Mouse (Mus musculus) megakaryocyte progenitor cell, adult 5-6 weeks (primary cell): ENCODE results near the gene Sos2. TPM values are rescaled to one million over a fixed set of nuclear protein-coding genes. Genes with fewer than 3 reads are reported as not detected.
A peak's percentile ranks its signal among the peaks of the same experiment; 100 is the strongest.
"Not testable (repeated sequence)": the region's sequence is repeated elsewhere in the genome, so short reads cannot be mapped to it uniquely, and the experiment has no call there.

Experiments
- ATAC-seq: replicated peaks from 2 replicates; pipeline ENCODE4 v1.8.0; 2016; ENCODE audit warnings: mild to moderate bottlenecking, moderate TSS enrichment, inconsistent platforms; ENCODE audit not compliant: poor library complexity
- total RNA-seq, 2 experiments: library from RNA; stranded (forward) in 1 of 2; stranded (reverse) in 1 of 2; fragments of 157-497, 149-512 nt in 1 of 2; fragments of 200-1000 nt in 1 of 2; gene quantifications; 2 replicates each; pipeline versions ENCODE4 v1.2.3 to v1.2.4; 2015 to 2017

Gene Sos2
- total RNA-seq, 2 experiments from 2014 or later: 25.5 to 47.1 TPM

- ATAC-seq: no peak
Measured at GRCm38 (mm10) chr12:69676157-69676556, 5.5 kb downstream of the Sos2 start.

- ATAC-seq: peak; percentile 76
Measured at GRCm38 (mm10) chr12:69674576-69675537, 6.8 kb downstream of the Sos2 start.

GRCm38 (mm10) chr12:69674176-69674575 lies 7.5 kb downstream of the Sos2 start:
- ATAC-seq: no peak

- no peak for ATAC-seq
Measured at GRCm38 (mm10) chr12:69666721-69667120, 14.9 kb downstream of the Sos2 start.

- no peak for ATAC-seq
Measured at GRCm38 (mm10) chr12:69661658-69662057, 20.0 kb downstream of the Sos2 start.

DNA sequence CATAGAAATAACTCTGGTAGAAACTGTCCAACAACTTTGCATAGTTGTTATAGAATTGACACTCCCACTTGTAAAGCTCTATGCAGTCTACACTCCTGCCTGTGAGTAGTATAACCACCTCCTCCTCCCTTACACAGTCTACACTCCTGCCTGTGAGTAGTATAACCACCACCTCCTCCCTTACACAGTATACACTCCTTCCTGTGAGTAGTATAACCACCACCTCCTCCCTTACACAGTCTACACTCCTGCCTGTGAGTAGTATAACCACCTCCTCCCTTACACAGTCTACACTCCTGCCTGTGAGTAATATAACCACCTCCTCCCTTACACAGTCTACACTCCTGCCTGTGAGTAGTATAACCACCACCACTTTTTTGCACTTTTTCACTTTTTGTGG lies 27.7 kb downstream of the Sos2 start:
- ATAC-seq: peak; percentile 90

DNA sequence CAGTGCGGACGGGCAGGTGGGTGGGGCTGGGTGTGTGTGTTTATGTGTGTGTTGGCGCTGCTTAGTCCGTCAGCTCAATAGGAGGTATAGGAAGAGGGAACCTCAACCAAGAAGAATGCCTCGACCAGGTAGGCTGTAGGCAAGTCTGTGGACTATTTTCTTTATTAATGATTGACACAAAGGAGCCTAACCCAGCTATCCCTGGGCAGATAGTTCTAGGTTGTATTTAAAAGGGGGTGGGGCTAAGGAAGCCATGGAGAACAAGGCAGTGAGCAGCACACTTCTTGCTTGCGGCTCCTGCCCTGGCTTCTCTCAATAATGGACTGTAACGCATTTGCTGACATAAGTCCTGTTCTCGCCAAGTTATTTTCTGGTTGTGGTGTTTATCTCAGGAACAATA lies 32.1 kb downstream of the Sos2 start:
- no peak for ATAC-seq

DNA sequence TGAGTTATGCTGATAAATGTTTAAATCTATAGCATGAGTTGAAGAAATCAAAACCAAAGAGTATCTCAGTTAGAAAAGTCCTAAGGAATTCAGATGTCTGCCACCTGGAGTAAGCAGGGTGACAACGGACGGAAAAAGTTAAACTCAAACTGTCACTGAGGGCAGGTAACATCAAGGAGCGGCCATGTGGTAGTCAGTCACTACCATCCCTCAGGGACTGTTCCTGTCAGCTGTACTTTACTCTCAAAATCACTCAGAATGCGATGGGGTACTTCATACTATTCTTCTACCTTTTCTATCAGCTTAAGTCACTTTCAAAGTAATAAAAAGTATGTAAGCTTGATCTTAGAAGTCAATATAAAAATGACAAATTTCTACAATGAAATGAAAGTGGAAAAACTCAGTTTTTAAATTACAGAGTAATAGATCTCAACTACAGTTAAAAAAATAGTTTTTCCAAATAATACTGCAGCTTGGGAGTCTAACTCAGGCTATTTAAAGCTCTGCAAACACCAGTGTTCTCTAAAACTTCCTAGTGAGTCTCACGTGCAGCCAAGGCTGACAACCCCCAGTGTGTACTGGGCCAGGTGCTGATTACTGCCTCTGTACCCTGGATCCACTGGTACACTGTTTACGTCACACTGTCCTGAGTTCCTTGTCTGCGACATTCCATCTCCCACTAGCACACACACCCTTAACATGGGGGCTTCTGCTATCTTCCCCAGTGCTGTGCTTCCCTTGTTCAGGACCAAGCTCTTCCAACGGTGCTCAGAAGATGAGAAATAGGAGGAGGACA lies 35.6 kb downstream of the Sos2 start:
- ATAC-seq: no peak

GRCm38 (mm10) chr12:69644877-69645276 lies 36.8 kb downstream of the Sos2 start:
- ATAC-seq: peak; percentile 42

DNA sequence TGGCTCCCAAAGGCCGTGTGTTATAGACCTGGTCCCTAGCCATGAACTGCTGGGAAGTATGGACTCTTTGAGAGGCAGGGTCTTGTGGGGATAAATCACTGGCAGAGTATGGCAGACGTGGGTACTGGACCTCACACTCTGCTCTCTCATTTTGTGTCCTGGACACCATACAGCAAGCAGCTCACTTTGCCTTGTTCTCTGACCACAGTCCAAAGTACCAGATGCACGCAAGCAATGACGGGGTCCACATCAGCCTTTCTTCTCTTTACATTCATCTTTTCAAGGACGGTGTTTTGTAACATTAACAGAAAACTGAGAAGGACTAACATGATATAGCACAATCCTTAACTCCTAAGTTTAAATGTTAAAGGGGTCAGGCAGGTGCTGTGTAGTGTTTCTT lies 38.8 kb downstream of the Sos2 start:
- ATAC-seq: no peak

DNA sequence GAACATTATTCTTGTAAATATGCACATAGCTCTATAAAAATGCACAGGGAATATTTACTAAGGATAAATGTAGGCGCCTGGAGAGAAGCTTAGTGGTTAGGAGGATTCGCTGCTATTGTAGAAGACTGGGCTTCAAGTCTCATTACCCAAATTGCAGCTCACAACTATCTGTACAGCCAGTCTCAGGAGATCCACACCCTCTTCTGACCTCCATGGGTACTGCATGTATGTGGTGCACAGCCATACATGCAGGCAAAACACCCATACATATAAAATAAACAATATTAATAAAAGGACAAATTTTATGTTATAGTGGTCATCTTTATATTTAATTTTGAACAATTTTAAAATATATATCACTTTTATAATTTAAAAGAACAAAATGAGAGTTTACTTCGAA lies 46.9 kb downstream of the Sos2 start:
- peak; percentile 87 for ATAC-seq

DNA sequence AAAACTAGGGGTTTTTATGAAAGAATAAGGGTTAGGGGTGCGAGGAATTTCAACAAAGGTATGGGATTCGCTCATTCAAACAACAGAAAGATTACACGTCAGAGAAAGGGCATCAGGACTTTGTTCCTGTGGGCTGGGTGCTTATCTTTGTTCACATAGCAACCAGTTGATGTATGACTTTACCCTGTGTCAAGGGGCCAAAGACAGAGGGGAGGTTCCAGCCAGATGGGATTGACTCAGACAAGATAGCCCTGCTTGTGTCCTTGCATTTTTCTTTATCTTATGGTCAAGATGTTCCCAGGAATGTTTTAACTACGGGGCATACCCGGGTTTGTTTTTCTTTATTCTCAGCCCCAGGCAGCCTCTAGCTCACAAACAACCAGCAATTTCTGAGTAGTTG lies 63.1 kb downstream of the Sos2 start:
- not testable (repeated sequence) for ATAC-seq

GRCm38 (mm10) chr12:69604367-69604766 lies 77.3 kb downstream of the Sos2 start:
- no peak for ATAC-seq

DNA sequence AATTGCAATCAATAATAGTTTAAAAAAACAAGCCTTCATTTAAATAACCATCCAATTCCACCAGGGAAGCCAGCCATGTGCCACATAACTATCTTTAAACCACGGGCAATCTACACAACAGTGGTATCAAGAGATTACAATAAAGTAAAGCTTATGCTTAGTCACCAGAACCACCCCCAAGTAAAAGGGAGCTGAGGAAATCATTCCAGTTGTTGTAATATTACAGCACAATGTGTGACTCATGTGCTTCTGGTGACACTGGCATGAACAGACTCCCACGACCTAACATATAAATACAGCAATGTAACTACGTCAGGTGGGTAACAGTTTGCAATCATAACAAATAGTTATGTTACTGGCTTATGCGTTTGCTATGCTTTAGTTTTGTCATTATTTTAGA lies 84.2 kb downstream of the Sos2 start:
- peak; percentile 14; the same call in 1 of the 2 replicates for ATAC-seq

GRCm38 (mm10) chr12:69593130-69593529 lies 88.5 kb downstream of the Sos2 start:
- no peak for ATAC-seq

- no peak for ATAC-seq
Measured at GRCm38 (mm10) chr12:69583270-69583629, 98.4 kb downstream of the Sos2 start.

- peak; percentile 94 for ATAC-seq
Measured at GRCm38 (mm10) chr12:69582613-69583269, 98.9 kb downstream of the Sos2 start, which contains the start of gene Vcpkmt. Vcpkmt (minus strand) TSS chr12:69583028.

GRCm38 (mm10) chr12:69582216-69582612 lies 99.4 kb downstream of the Sos2 start:
- ATAC-seq: no peak

GRCm38 (mm10) chr12:69579623-69580022 lies 102.0 kb downstream of the Sos2 start:
- ATAC-seq: peak; percentile 56

GRCm38 (mm10) chr12:69576120-69576627 lies 105.5 kb downstream of the Sos2 start:
- no peak for ATAC-seq
